Mouse (Mus musculus) kidney, postnatal 36 days (tissue): ENCODE measurements around the gene Arhgap42.
A peak's percentile ranks its signal among the peaks of the same experiment; 100 is the strongest.

Source experiments
- DNase-seq, 2 experiments: peaks; one replicate each; pipeline ENCODE4 v3.0.0; 2021 to 2022; ENCODE audit warnings: mixed read lengths in 2 of 2

Arhgap42 gene

DNA sequence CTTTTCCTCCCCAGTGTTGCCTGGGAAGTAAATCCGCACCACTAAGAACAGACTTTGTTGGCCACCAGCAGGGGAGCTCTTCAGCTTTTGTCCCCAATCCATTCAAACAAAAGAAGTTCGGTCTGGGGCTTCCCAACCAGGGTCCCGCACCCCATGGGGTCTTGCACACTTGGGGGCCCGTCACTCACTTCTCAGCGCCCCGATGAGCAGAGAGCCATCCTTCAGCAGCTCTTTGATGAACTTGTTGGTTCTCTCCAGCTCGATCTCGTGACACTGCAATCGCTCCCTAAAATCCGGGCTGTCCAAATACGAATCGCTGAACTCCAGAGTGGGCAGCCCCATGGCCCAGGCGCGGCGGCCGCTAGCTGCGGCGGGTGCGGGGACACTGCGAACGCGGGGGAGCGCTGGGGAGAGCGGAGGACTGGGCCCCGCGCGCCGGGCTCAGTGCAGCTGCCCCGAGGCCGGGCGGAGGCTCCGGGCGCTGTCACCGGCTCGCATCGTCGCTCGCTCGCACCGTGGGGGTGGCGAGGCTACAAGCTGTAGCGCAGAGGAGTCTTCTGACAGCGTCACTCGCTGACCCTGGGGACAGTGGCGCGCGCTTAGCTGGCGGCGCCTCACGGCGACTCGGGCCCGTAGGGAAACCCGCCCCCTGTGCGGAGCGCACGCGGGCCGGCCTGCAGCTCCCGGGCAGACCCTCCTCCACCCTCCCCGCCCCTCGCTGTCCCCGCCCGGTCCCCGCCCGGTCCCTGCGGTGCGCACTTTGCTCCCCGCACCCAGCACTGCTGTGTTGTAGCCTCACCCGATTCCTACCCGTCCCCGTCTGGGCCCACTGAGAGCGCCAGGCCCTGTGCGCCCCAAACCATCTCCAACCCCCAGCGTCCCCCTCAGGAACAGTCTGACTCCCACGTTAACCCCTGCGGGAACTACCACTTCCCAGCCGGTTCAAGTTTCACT lies at the start of gene Arhgap42:
TSS of gene Arhgap42 (minus strand) at position 664 of the 954 bp plus-strand sequence.
- DNase-seq: peak; percentile 75 to 82

DNA sequence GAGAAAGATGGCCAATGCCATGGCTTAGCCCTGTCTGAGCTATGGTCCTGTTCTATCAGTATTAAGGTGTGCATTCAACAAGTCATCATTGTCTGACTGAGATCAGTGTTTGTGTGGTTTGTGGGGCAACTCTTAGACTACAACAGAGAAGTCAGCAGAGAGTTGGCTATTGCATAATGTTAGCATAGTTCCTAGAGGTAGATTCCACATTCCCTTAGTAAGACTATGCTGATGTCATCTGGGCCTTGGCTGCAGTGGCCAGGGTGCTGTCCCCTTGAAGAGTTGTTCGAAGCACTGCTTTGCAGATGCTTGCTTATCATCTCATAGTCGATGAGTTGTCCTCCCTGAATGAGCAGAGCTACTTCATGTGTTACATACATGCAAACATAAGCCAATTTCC lies 49.2 kb upstream of the Arhgap42 start:
- no peak for DNase-seq

DNA sequence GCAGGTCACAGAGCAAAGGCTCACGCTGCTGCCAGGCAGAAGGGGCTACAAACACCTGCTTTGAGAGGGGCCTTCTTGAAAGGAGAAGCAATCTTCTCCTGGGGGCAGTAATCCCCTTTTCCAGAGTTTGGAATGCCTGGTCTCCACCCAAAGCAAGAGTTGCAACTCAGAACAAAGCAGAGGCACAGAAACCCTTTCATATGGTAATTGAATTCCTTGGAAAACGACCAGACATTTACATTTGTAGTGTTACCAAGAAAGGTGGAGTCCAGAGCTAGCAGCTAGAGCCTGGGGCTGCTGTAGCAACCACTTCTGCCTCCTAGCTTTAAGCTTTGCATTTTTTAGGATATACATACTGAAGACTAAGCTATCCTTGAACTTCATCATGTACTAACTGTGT lies 30.4 kb upstream of the Arhgap42 start:
- DNase-seq: no peak

GRCm38 (mm10) chr9:9267606-9268601 lies 29.0 kb upstream of the Arhgap42 start:
- DNase-seq: no peak

DNA sequence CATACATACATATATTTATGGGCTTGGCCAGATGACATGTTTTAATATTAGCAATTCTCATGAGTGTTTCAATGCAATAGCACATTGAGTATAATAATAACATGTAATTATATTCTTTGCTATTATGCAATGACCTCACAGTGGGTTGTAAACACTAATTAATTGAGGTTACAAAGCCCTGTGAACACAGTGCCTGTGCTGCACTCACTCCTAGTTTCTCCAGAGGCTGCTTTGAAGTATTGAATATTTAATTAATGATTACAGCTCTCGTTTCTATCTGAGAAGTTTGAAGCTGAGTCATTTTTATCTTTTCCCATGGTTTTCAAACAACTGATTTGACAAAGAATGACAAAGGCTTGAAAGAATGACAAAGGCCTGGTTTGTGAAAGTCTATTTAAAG lies 24.6 kb upstream of the Arhgap42 start:
- DNase-seq: no peak

DNA sequence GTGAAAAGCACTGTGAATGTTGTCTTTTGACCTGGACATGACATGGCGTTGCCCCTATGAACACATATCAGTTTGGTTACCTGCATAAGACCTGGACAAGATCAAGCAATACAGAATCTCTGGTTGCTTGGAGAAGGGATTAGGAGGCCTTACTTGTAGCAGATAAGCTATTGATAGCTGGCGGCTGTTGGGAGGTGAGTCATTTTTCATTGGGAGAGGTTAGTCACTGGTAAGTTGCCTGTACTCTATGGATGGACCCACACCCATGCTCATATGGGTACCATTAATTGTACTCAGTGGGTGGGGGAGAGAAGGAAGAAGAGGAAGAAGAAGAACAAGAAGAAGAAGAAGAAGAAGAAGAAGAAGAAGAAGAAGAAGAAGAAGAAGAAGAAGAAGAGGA lies 23.6 kb upstream of the Arhgap42 start:
- no peak for DNase-seq

DNA sequence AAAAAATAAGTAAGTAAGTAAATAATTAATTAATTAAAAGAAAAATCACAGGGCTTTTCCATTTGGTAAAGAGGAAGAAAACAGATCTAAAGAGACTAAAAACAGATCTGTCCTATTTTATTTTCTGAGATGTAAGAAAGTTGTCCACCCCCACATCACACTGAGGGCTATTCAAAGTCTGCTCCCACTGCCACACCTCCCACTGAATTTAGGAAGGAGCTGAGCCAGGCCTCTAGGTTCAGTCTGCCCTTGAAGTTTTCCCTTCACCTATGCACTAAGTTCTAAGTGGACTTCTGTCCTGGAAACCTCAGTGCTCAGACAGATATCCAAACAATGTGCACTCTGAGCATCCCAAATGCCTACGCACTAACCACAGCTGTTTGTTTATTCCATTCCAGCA lies 15.9 kb upstream of the Arhgap42 start:
- DNase-seq: no peak

GRCm38 (mm10) chr9:9248529-9248928 lies 9.6 kb upstream of the Arhgap42 start:
- peak in 1 of 2 experiments; percentile 26 for DNase-seq

GRCm38 (mm10) chr9:9245994-9246393 lies 7.1 kb upstream of the Arhgap42 start:
- no peak for DNase-seq

- no peak for DNase-seq
Measured at GRCm38 (mm10) chr9:9243834-9244233, 4.9 kb upstream of the Arhgap42 start.

DNA sequence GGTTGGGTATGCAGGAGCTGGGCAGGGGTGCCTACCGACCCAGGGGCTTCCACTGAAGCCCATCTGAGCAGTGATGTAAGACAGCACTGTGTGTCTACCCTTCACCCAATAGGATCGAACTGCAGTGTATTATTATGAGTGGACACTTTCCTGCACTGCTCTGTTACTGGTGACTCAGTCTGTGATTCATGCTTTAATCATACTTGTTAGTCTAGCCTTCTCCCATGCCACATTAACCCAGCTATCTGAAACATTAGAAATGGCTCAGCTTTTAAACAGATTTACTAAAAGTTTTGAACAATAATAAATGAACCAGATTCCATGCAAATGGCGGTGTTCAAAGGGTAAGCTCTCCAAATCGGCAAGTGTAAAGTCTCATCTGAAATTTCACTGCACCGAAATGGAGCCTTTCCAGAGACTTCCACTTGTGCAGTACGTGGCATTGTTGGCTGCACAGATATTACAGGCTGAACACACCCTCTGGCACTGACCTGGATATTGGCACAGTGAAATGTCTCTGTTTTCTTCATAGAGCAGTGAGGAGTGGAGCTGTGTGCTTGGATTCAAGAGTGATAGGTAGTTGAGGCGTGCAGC lies 2.4 kb upstream of the Arhgap42 start:
- no peak for DNase-seq

GRCm38 (mm10) chr9:9237511-9237910 lies 1.4 kb downstream of the Arhgap42 start:
- peak; percentile 51 to 71 for DNase-seq

- DNase-seq: peak in 1 of 2 experiments; percentile 32
Measured at GRCm38 (mm10) chr9:9229662-9230061, 9.2 kb downstream of the Arhgap42 start.

DNA sequence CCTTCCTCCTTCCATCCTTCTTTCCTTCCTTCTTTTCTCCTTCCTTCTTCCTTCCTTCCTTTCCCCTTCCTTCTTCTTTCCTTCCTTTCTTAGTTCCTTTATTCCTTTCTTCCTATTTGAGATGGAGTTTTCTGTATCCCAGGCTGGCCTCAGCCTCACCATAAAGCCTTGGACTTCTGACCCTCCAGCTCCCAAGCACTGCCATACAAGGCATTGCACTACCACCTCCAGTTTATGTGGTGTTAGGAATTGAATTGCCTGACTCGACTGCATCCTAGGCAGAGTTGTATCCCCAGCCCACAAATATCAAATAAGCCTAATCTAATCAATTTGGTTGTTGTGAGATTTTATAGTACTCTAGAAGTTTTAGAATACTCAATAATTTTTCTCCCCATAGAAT lies 14.1 kb downstream of the Arhgap42 start:
- DNase-seq: no peak

DNA sequence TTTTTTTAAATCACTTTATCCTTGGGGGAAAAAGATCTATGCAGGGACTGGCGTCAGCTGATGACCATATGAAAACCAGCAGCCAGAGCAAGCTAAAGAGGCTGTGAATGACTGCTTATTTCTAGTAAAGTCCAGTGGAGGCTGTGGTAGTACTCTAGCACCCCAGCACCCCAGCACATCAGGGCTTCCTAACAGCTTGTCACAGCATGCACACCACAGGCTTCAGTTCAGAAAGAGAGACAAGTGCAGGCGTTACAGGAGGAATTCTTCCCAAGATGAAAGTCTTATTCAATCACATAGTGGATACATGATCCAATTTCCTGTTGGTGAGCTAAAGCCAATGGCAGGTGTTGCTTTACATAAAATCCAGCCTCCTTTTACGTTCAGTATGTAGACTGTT lies 15.5 kb downstream of the Arhgap42 start:
- no peak for DNase-seq

DNA sequence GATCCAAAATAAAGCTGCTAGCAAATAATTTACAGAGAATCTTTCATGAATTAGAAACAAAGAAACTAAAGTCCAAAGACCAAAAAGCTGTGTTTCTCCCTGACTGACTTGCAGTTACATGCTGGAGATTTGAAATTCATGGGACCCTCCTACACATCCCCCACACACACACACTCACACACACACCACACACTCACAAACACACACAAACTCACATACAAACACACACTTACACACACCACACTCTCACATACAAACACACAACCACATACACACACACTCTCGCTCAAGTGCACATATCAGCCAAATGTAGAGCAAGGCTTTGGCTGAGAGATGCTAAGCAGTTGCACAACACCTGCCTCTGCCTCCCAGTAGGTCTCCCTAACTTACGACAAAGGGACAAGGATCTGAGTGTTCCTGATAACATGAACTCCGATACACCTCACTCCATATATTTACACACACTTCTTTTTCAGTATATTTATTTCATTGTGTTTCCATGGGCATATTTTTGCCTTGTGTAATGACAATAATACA lies 16.9 kb downstream of the Arhgap42 start:
- DNase-seq: peak in 1 of 2 experiments; percentile 47

- DNase-seq: peak; percentile 82 to 87
Measured at GRCm38 (mm10) chr9:9221185-9221584, 17.7 kb downstream of the Arhgap42 start.

DNA sequence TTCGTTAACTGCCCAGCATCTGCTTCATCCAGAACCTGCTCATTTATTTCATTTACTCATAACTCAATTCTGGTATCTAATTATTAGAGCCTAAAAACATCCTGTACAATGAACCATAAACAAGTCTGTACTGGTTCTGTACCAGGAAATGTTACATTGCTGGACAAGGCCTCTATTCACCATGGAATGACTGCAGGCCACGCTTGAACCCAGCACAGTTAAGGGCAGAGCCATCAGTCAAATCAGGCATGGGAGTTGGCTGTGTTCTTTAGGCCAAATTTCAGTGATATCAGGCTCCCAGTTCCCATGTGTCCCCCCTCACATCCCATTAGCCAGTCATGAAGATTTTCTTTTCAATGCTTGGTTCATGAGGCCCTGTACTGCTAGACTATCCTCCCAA lies 20.6 kb downstream of the Arhgap42 start:
- no peak for DNase-seq

GRCm38 (mm10) chr9:9214849-9215248 lies 24.1 kb downstream of the Arhgap42 start:
- DNase-seq: no peak

DNA sequence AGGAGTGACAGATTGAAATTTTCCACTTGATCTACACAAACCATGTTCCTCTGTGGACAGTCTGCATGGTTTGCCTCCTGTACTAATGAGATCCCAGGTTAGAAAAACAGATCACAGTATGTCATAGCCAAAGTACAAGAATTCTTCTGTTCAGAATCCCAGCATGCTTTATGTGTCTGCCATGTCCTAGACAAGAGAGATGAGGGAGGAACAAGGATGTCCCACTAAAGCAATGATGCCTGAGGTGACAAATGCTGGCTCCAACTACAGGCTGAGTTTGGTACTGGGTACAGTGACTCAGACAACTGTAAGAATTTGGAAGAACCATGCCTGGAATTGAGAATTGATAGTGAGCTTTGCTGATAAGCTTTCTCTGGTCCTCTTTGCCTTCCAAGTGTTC lies 24.6 kb downstream of the Arhgap42 start:
- DNase-seq: no peak

- no peak for DNase-seq
Measured at GRCm38 (mm10) chr9:9211411-9212087, 27.4 kb downstream of the Arhgap42 start.

DNA sequence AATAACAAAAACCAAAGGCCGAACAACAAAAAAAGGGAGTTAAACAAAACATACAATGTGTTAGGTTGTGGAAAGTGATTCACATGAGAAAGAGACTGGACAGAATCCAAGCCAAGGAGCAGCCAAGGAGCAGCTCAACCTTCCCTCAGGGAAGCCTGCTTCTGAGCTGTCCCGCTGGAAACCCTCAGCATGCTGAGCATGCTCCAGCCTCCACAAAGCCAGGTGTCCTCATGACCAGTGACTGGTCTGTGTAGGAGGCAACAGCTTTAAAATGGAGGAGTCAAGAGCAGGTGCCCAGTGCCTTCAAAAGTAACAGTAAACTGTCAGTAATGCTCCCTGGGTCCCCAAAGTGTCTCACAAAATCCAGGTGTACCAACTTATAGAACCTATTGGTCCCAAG lies 28.4 kb downstream of the Arhgap42 start:
- DNase-seq: peak in 1 of 2 experiments; percentile 20
